Mouse (Mus musculus) liver, adult 2 months (tissue): Measurements from ENCODE around the gene Krtap28-13.

Experiments
- CTCF ChIP-seq: fragments of 200-500 bp; IDR thresholded peaks from 2 replicates; pipeline ENCODE4 v1.5.1; 2011; ENCODE audit warnings: low read depth, low read length, control low read depth
- POLR2A ChIP-seq: fragments of 200-500 bp; IDR thresholded peaks from 2 replicates; pipeline ENCODE4 v1.6.1; 2011; ENCODE audit warnings: low read length, control low read depth; ENCODE audit not compliant: insufficient read depth; ENCODE audit errors: extremely low read depth

- no peak for TF ChIP-seq CTCF
- no peak for TF ChIP-seq POLR2A
These were observed 45.3 kb upstream of the Krtap28-13 start for GRCm38 (mm10) chr1:83015329-83015879.
